Mouse (Mus musculus) myocyte (in vitro differentiated cells): Measurements from ENCODE around the gene Gm867.

ENCODE experiments used
- MAX ChIP-seq: IDR thresholded peaks from one replicate; pipeline ENCODE4 v1.6.1; 2011; ENCODE audit warnings: low read depth, mild to moderate bottlenecking, control low read depth
- MYOD1 ChIP-seq, 3 experiments: IDR thresholded peaks; one replicate each; pipeline ENCODE4 v1.6.1; 2011; ENCODE audit warnings: control low read depth in 2 of 3, low read depth in 2 of 3, mild to moderate bottlenecking in 2 of 3, moderate library complexity in 1 of 3; ENCODE audit not compliant: insufficient read length in 2 of 3, control insufficient read depth in 1 of 3
- MYOG ChIP-seq, 3 experiments: IDR thresholded peaks; one replicate each; pipeline ENCODE4 v1.6.1; 2011; ENCODE audit warnings: control low read depth in 2 of 3, low read depth in 2 of 3, mild to moderate bottlenecking in 2 of 3; ENCODE audit not compliant: insufficient read length in 2 of 3, control insufficient read depth in 1 of 3, insufficient read depth in 1 of 3
- SRF ChIP-seq: IDR thresholded peaks from one replicate; pipeline ENCODE4 v1.6.1; 2011; ENCODE audit warnings: low read depth; ENCODE audit not compliant: control insufficient read depth, insufficient read length
- TCF3 ChIP-seq: IDR thresholded peaks from one replicate; pipeline ENCODE4 v1.6.1; 2011; ENCODE audit warnings: low read depth, control low read depth; ENCODE audit not compliant: insufficient read length
- USF1 ChIP-seq: IDR thresholded peaks from one replicate; pipeline ENCODE4 v1.6.1; 2011; ENCODE audit warnings: low read depth, mild to moderate bottlenecking, control low read depth, moderate library complexity

- TF ChIP-seq SRF: no peak
- no peak for TF ChIP-seq MAX
- TF ChIP-seq MYOG (IDR thresholded peaks at IDR 0.05; ENCODE audit: control insufficient read depth in 1 of 3, insufficient read depth in 1 of 3, insufficient read length in 2 of 3, low read depth in 2 of 3): no peak
- TF ChIP-seq MYOD1 (IDR thresholded peaks at IDR 0.05; ENCODE audit: control insufficient read depth in 1 of 3, insufficient read length in 2 of 3, low read depth in 2 of 3): no peak
- TF ChIP-seq USF1: no peak
- no peak for TF ChIP-seq TCF3
Observed at GRCm38 (mm10) chr10:75910698-75911097, 29.8 kb downstream of the Gm867 start.
